Mouse (Mus musculus): ENCODE data around the gene Dydc2. TPM values are rescaled to one million over a fixed set of nuclear protein-coding genes. Genes with fewer than 3 reads are reported as not detected.

Gene Dydc2
- polyA plus RNA-seq (2015; fragmentation: Nextera tagmentation; extraction: Ambion mirVana): 0.21 and 0.44 TPM in 2 replicates

DNA sequence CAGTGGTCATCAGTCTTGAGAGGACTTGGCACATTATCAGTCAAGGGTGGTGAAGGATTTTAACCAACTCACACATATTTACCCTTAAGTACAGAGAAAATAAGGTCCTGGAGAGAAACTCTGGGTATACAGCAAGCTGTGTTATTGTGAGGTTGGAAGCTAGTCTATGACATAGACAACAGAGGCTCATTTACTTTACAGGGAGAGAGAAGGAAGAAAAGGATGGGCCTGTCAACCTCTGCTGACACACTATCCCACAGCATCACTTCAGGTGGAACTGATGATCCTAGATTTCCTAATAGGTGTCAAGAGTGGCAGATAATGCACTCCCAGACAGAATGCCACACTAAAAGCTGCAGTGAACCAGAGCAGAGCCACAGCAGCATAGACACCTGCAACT is at the start of gene Dydc2:
Dydc2 (minus strand) TSS at position 101 of the 400 bp plus-strand sequence.
- Histone ChIP-seq H3K27ac (no peak within 1 kb of the TSS), H3K4me3 (no peak within 1 kb of the TSS), H3K36me3 (ENCODE audit: poor library complexity, severe bottlenecking) (no peaks in the 10 kb centered on the region), H3K9ac (no peak within 1 kb of the TSS), H3K9me3 (replicated peaks) (no peaks in the 10 kb centered on the region), H3K27me3 (no peaks in the 10 kb centered on the region), H3K4me1 (peaks cover 6% of the 10 kb centered on the region), H3K4me2 (no peak within 1 kb of the TSS)
- no peak for ATAC-seq

DNA sequence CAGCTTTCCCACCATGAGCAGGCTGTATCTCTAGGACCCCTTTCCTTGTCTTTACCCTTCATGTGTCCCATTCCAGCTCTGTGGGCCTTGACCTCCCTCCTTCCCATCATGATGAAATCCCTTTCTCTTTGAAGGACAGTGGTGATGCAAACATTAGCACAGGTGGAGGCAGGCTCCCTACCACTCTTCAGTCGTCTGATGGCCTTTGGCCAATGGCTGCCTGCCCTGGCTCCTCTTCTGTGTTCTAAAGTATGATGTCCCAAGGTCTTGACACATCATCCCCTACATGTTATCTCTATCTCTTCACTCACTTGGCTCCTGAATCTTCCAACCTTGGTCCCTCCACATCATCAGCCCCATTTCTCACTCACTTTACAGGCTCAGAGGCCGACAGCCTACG is 47.3 kb upstream of the Dydc2 start:
- Histone ChIP-seq H3K9ac (no peak overlapping the region), H3K36me3 (ENCODE audit: poor library complexity, severe bottlenecking) (no peaks in the 10 kb centered on the region), H3K4me3 (no peak overlapping the region), H3K4me2 (no peak overlapping the region), H3K9me3 (replicated peaks) (no peaks in the 10 kb centered on the region), H3K27ac (no peak overlapping the region), H3K4me1 (no peaks in the 10 kb centered on the region), H3K27me3 (no peaks in the 10 kb centered on the region)
- 86% methylated on average over 3 of the region's 3 CpGs for whole genome bisulfite sequencing
- no peak for ATAC-seq

DNA sequence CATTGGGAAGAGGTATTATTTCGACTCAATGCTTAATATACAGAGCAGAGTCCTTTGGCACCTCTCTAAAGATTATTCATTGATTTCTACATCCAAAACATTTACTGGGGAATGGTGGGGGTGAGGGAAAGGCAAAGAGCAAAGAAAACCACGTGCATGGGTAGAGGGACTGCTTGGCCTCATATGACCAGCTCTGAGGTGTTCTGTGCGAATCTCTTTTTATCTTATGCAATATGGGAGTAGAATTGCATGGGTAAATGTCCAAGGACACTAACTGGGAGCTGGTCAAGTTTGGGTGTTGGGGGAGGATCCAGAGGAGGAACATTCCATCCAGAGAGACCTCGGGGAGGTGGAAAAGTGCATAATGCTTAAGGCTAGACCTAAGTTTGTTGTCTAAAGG is 43.9 kb upstream of the Dydc2 start:
- H3K27ac ChIP-seq: no peak overlapping the region
- H3K4me2 ChIP-seq: no peak overlapping the region
- H3K9ac ChIP-seq: no peak overlapping the region
- no peak overlapping the region for H3K4me3 ChIP-seq
- 82% methylated on average over 4 of the region's 4 CpGs for WGBS
- H3K36me3 ChIP-seq (ENCODE audit: poor library complexity, severe bottlenecking): no peaks in the 10 kb centered on the region
- no peak for ATAC-seq
- H3K27me3 ChIP-seq: no peaks in the 10 kb centered on the region
- no peaks in the 10 kb centered on the region for H3K9me3 ChIP-seq (replicated peaks)
- no peaks in the 10 kb centered on the region for H3K4me1 ChIP-seq

DNA sequence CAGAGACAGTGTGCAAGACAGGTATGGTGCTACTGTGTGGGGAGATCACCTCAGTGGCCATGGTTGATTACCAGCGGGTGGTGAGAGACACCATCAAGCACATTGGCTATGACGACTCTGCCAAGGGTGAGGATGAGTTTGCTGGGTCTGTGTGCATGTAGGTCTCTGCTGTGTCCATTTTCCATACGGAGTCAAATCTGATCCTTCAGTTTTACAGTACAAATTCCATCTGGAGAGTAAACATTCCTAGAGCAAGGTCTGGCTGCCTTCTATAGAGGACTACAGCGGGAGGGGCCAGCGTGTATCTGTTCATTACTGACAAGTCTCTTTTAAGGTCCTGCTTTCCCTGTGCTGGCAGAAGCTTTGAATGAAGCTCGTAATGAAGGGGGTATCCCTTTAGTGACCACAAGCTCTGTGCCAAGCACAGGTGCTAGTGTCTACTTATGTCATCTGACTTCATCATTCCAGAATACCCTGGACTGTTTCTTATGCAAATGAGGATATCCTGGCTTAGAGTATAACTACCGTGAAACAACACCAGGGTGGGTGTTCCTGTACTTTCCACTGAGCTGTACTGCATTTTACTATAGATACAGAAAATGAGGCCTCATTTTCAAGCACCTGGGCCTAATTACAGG is 42.1 kb upstream of the Dydc2 start:
- H3K9ac ChIP-seq: no peak overlapping the region
- no peaks in the 10 kb centered on the region for H3K36me3 ChIP-seq (ENCODE audit: poor library complexity, severe bottlenecking)
- 88% methylated on average over 7 of the region's 7 CpGs for WGBS
- H3K4me1 ChIP-seq: no peaks in the 10 kb centered on the region
- H3K27ac ChIP-seq: no peak overlapping the region
- ATAC-seq: no peak
- no peak overlapping the region for H3K4me2 ChIP-seq
- H3K27me3 ChIP-seq: no peaks in the 10 kb centered on the region
- no peaks in the 10 kb centered on the region for H3K9me3 ChIP-seq (replicated peaks)
- no peak overlapping the region for H3K4me3 ChIP-seq

DNA sequence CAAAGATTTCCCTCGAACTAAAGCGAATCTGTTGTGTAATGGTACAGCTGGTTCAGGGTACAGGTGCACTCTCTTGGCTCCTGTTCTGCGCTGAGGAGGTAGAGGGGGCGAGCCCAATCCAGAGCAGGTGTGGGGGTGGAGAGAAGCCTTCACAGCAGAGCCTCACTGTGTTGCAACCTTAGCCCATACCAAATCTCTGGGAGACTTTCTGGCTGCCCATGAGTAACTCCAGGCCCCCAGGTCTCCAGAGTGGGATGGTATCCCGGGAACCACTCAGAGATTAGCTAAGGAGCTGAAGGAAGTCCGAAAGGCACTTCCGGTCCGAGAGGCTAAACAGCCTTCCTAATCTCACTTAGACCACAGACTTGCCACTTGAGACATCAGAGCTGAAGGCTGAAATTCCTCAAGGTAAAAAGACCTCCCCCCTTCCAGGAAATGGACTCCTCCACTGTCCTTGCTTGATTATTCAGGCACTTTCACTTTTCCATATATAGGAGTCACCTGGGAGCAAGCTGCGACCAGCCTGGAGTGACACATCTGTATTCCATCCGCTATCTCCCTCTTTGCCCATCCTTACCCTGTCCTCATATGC is 35.9 kb upstream of the Dydc2 start, which contains the start of gene Mat1a:
Mat1a (plus strand) TSS at position 183 of the 592 bp plus-strand sequence.
- ATAC-seq: no peak
- Histone ChIP-seq H3K4me1 (no peaks in the 10 kb centered on the region), H3K27me3 (no peaks in the 10 kb centered on the region), H3K27ac (no peak within 1 kb of the TSS), H3K9ac (no peak within 1 kb of the TSS), H3K4me2 (no peak within 1 kb of the TSS), H3K36me3 (ENCODE audit: poor library complexity, severe bottlenecking) (no peaks in the 10 kb centered on the region), H3K4me3 (no peak within 1 kb of the TSS), H3K9me3 (replicated peaks) (no peaks in the 10 kb centered on the region)
- 76% methylated on average over 10 of the region's 10 CpGs for WGBS

DNA sequence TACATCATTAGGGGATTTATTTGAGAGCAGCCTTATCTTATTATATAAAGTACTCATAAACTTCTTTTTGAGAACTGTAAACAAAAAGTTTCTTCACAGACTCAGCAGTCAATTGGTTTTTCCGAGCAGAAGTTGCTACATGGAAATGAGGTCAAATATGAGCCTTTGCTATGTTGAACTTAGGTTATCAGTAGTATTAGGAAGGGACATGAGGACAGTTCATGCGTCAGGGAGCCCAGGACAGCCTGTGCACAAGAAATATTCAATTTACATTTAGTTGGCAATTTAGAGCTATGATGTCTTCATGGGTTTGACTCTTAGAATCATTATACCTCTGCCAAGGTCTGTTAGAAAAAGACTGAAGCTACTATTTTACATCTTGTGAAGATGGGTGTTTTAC is 33.3 kb upstream of the Dydc2 start:
- H3K4me2 ChIP-seq: no peak overlapping the region
- no peaks in the 10 kb centered on the region for H3K9me3 ChIP-seq (replicated peaks)
- no peaks in the 10 kb centered on the region for H3K4me1 ChIP-seq
- WGBS: 81% methylated on average over 2 of the region's 2 CpGs
- no peak for ATAC-seq
- no peak overlapping the region for H3K9ac ChIP-seq
- no peaks in the 10 kb centered on the region for H3K36me3 ChIP-seq (ENCODE audit: poor library complexity, severe bottlenecking)
- H3K4me3 ChIP-seq: no peak overlapping the region
- no peak overlapping the region for H3K27ac ChIP-seq
- H3K27me3 ChIP-seq: no peaks in the 10 kb centered on the region

DNA sequence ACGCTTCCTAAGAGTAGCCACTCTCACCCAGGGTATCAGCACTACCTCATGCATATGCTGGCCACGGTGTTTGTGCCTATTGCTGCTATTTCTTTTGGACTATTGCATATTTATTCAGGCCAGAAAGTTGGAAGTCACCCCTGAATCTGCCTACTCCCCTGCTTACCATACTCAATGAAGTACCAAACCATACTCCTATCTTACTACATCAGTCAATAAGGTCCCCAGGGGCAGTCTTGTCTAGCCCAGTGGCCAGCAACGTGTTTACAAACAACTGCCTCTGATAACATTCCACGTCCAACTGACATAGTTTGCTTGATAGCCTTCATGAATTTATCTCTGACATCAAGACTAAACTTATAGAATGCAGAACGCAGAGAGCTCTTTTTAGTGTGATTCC is 32.2 kb upstream of the Dydc2 start:
- no peaks in the 10 kb centered on the region for H3K9me3 ChIP-seq (replicated peaks)
- no peak for ATAC-seq
- H3K4me2 ChIP-seq: no peak overlapping the region
- H3K4me3 ChIP-seq: no peak overlapping the region
- no peak overlapping the region for H3K9ac ChIP-seq
- no peaks in the 10 kb centered on the region for H3K4me1 ChIP-seq
- H3K27me3 ChIP-seq: no peaks in the 10 kb centered on the region
- H3K36me3 ChIP-seq (ENCODE audit: poor library complexity, severe bottlenecking): no peaks in the 10 kb centered on the region
- no peak overlapping the region for H3K27ac ChIP-seq
- 87% methylated on average over 5 of the region's 5 CpGs for WGBS

DNA sequence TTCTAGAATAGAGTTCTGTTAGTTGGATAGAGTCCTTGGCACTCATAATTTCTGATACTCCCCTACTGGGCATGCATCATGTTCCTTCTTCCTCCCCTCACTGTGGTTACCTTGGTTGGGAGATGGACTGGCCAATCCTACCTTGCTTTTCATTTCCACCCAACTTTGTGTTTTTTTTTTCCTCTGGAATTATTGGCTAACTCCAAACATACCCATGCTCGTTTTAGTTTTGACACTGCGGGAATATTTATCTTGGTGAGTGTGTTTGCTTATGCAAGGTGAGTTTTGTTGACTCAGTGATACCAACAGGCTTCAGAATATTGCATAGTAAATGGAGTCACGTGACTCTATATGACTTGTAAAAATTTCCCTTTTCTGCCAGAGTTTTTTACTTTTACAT is 31.7 kb upstream of the Dydc2 start:
- H3K27ac ChIP-seq: no peak overlapping the region
- H3K36me3 ChIP-seq (ENCODE audit: poor library complexity, severe bottlenecking): no peaks in the 10 kb centered on the region
- H3K4me1 ChIP-seq: no peaks in the 10 kb centered on the region
- 91% methylated on average over 3 of the region's 3 CpGs for WGBS
- no peak for ATAC-seq
- H3K9ac ChIP-seq: no peak overlapping the region
- H3K4me2 ChIP-seq: no peak overlapping the region
- H3K27me3 ChIP-seq: no peaks in the 10 kb centered on the region
- no peaks in the 10 kb centered on the region for H3K9me3 ChIP-seq (replicated peaks)
- H3K4me3 ChIP-seq: no peak overlapping the region

DNA sequence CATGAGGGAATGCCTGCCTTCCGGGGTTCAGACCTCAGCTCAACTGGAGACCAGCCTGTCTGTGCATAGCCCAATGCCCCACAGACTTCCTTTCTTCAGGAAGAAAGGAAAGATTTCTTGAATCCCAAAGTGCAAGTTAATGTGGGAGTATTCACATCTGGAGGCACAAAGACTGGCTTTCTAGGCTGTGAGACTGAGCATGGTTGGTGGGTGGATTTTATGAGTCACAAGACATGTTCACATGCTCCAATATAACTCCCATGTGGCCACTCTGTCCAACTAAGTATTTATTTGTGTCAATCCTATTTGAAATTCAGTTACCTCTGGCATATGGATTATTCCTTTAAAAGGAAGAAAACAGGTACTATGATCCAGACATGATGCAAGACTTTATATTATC is 29.7 kb upstream of the Dydc2 start:
- 81% methylated on average over 1 of the region's 1 CpGs for WGBS
- Histone ChIP-seq H3K9ac (no peak overlapping the region), H3K27ac (no peak overlapping the region), H3K36me3 (ENCODE audit: poor library complexity, severe bottlenecking) (no peaks in the 10 kb centered on the region), H3K9me3 (replicated peaks) (no peaks in the 10 kb centered on the region), H3K27me3 (no peaks in the 10 kb centered on the region), H3K4me2 (no peak overlapping the region), H3K4me3 (no peak overlapping the region), H3K4me1 (no peaks in the 10 kb centered on the region)
- ATAC-seq: no peak

DNA sequence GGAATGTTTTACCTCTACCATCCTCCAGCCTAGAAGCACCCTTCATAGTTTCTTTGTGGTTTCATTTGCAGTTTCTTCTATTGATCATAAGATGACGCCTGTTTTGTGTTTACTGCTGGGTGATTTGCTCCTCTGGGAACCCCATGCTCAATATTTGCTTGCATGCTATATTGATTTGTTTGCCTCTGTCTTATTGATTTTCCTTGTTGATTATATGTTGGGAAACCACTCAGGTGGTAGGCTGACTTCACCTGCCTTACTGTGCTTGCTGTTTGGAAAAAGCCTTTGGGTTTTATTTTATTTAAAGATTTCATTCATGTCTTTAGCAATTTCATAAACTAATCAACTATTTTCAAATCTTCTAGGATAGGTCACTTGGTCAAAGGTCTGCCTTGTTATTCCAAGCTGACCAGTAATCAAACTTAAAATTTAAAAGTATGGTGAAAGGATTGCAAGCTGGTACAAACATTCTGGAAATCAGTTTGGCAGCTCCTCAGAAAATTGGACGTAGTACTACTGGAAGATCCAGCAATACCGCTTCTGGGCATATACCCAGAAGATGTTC is 27.4 kb upstream of the Dydc2 start:
- Histone ChIP-seq H3K27me3 (no peaks in the 10 kb centered on the region), H3K4me2 (no peak overlapping the region), H3K27ac (no peak overlapping the region), H3K4me1 (no peaks in the 10 kb centered on the region), H3K36me3 (ENCODE audit: poor library complexity, severe bottlenecking) (no peaks in the 10 kb centered on the region), H3K9me3 (replicated peaks) (no peaks in the 10 kb centered on the region), H3K4me3 (no peak overlapping the region), H3K9ac (no peak overlapping the region)
- WGBS: 89% methylated on average over 3 of the region's 3 CpGs
- ATAC-seq: no peak

DNA sequence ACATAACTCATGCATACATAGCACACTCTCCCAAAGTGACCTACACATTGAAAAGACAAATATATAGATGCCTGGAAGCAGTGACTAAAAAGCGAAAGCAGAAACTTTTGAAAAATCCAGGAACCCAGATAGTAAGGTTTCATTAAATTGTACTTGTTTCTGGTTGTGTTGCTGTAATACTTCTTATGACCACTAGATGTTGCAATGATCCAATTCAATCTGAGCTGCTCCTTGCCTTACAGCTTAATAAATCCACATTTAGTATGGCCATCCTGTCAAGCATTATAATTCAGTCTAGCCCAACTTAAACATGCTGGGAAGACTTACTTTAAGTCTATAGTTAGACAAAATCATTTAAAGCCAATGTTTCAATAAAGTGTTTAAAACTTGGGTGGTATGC is 25.1 kb upstream of the Dydc2 start:
- Histone ChIP-seq H3K9ac (no peak overlapping the region), H3K4me2 (no peak overlapping the region), H3K27ac (no peak overlapping the region), H3K36me3 (ENCODE audit: poor library complexity, severe bottlenecking) (no peaks in the 10 kb centered on the region), H3K9me3 (replicated peaks) (no peaks in the 10 kb centered on the region), H3K4me1 (no peaks in the 10 kb centered on the region), H3K27me3 (no peaks in the 10 kb centered on the region), H3K4me3 (no peak overlapping the region)
- WGBS: 61% methylated on average over 1 of the region's 1 CpGs
- no peak for ATAC-seq

DNA sequence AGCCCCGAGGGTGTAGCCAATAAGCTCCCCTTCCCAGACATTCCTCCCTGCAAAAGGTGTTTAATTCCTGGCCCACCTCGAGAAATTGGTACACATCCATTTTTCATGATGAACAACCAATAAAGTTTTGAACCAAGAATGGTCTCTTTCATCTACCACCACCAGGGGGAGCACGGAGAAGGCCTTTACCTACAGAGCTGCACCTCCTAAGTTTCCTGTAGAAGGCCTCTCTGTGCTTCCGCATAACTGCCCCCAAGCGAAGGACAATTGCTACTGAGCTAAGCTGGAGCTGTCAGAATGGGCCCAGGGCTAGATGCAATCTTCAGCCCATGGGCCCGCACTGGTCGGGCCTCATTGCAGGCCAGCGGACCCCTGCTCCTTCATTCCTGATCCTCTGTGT is 21.8 kb upstream of the Dydc2 start:
- H3K27me3 ChIP-seq: no peaks in the 10 kb centered on the region
- H3K9me3 ChIP-seq (replicated peaks): no peaks in the 10 kb centered on the region
- H3K9ac ChIP-seq: no peak overlapping the region
- no peak for ATAC-seq
- H3K4me3 ChIP-seq: no peak overlapping the region
- H3K36me3 ChIP-seq (ENCODE audit: poor library complexity, severe bottlenecking): no peaks in the 10 kb centered on the region
- no peak overlapping the region for H3K27ac ChIP-seq
- H3K4me2 ChIP-seq: no peak overlapping the region
- H3K4me1 ChIP-seq: no peaks in the 10 kb centered on the region
- WGBS: 48% methylated on average over 8 of the region's 8 CpGs

DNA sequence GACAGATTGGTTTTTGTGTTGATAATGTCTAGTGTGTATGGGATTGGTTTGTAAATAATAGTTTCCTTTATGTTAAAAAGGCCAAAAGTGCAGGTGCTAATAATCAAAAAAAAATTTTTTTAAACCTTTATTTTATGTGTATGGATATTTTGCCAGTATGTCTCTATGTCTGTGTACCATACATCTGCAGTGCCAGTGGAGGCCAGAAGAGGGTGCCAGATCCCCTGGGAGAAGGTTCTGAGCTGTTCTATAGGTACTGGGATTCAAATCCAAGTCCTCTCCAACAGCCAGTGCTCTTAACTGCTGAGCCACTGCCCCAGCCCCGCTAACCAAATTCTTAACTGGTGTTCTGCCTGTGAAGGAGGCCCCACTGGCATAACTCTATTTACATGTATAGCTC is 18.5 kb upstream of the Dydc2 start:
- Histone ChIP-seq H3K4me3 (no peak overlapping the region), H3K4me1 (no peaks in the 10 kb centered on the region), H3K9ac (no peak overlapping the region), H3K9me3 (replicated peaks) (no peaks in the 10 kb centered on the region), H3K27me3 (no peaks in the 10 kb centered on the region), H3K36me3 (ENCODE audit: poor library complexity, severe bottlenecking) (no peaks in the 10 kb centered on the region), H3K4me2 (no peak overlapping the region), H3K27ac (no peak overlapping the region)
- ATAC-seq: no peak
- WGBS: 77% methylated on average over 1 of the region's 1 CpGs
